Mouse (Mus musculus) MEL (cell line): ENCODE results near the gene Tmem266.

Experiments
- CHD2 ChIP-seq: IDR thresholded peaks from 2 replicates; pipeline ENCODE4 v1.6.1; 2011; ENCODE audit warnings: low read length, improper control_type of control experiment
- CTCF ChIP-seq, 3 experiments: IDR thresholded peaks in 2 of 3; conservative IDR thresholded peaks in 1 of 3; 2 replicates each; pipeline ENCODE4 v1.5.1; 2011 to 2012; ENCODE audit warnings: low read length in 3 of 3, low read depth in 2 of 3, mild to moderate bottlenecking in 2 of 3, improper control_type of control experiment in 1 of 3, inconsistent platforms in 1 of 3, mixed read lengths in 1 of 3, moderate library complexity in 1 of 3; ENCODE audit not compliant: control insufficient read depth in 1 of 3, insufficient read depth in 1 of 3, poor library complexity in 1 of 3, severe bottlenecking in 1 of 3
- E2F4 ChIP-seq: IDR thresholded peaks from 2 replicates; pipeline ENCODE4 v1.6.1; 2011; ENCODE audit warnings: low read depth, low read length, improper control_type of control experiment, borderline replicate concordance
- ETS1 ChIP-seq: IDR thresholded peaks from 2 replicates; pipeline ENCODE4 v1.6.1; 2012; ENCODE audit warnings: low read depth, mild to moderate bottlenecking, inconsistent platforms, low read length, improper control_type of control experiment, moderate library complexity
- GATA1 ChIP-seq: IDR thresholded peaks from 2 replicates; pipeline ENCODE4 v1.6.1; 2011; ENCODE audit warnings: low read depth, low read length, improper control_type of control experiment
- MYB ChIP-seq: IDR thresholded peaks from 2 replicates; pipeline ENCODE4 v1.6.1; 2011; ENCODE audit warnings: mild to moderate bottlenecking, low read depth, low read length, improper control_type of control experiment
- MYC ChIP-seq: IDR thresholded peaks from 2 replicates; pipeline ENCODE4 v1.6.1; 2011; ENCODE audit warnings: low read depth, mild to moderate bottlenecking, low read length, improper control_type of control experiment, moderate library complexity
- NELFE ChIP-seq: IDR thresholded peaks from 2 replicates; pipeline ENCODE4 v1.6.1; 2011; ENCODE audit warnings: low read depth, low read length, improper control_type of control experiment
- POLR2A ChIP-seq, 2 experiments: IDR thresholded peaks; 2 replicates each; pipeline ENCODE4 v1.6.1; 2011 to 2012; ENCODE audit warnings: low read length in 2 of 2, mild to moderate bottlenecking in 2 of 2, control low read depth in 1 of 2, improper control_type of control experiment in 1 of 2, low read depth in 1 of 2, moderate library complexity in 1 of 2; ENCODE audit not compliant: control insufficient read depth in 1 of 2, insufficient read depth in 1 of 2, poor library complexity in 1 of 2
- TBP ChIP-seq: IDR thresholded peaks from 2 replicates; pipeline ENCODE4 v1.8.0; 2011; ENCODE audit warnings: low read depth, low read length, improper control_type of control experiment

- TF ChIP-seq POLR2A (IDR thresholded peaks at IDR 0.05; ENCODE audit: control insufficient read depth in 1 of 2, insufficient read depth in 1 of 2, low read depth in 1 of 2, low read length in 2 of 2, poor library complexity in 1 of 2) (no peak), CTCF (IDR thresholded peaks at IDR 0.05 in 2 of 3, conservative IDR thresholded peaks at IDR 0.05 in 1 of 3; ENCODE audit: control insufficient read depth in 1 of 3, insufficient read depth in 1 of 3, low read depth in 2 of 3, low read length in 3 of 3, poor library complexity in 1 of 3, severe bottlenecking in 1 of 3) (no peak), E2F4 (no peak), ETS1 (no peak), MYC (no peak), GATA1 (no peak), CHD2 (no peak), MYB (no peak), TBP (no peak), NELFE (no peak)
These were observed 98.6 kb downstream of the Tmem266 start for GRCm38 (mm10) chr9:55425271-55425810.
